Mouse (Mus musculus) myocyte (in vitro differentiated cells): ENCODE data around the gene Sult1d1.

Experiments used
- CEBPB ChIP-seq: IDR thresholded peaks from 2 replicates; pipeline ENCODE4 v1.6.1; 2011; ENCODE audit warnings: mild to moderate bottlenecking, moderate library complexity; ENCODE audit not compliant: poor library complexity, insufficient read depth, severe bottlenecking
- E2F4 ChIP-seq: IDR thresholded peaks from one replicate; pipeline ENCODE4 v1.6.1; 2011; ENCODE audit warnings: mild to moderate bottlenecking, control low read depth, moderate library complexity; ENCODE audit not compliant: insufficient read depth
- MYOD1 ChIP-seq, 3 experiments: IDR thresholded peaks; one replicate each; pipeline ENCODE4 v1.6.1; 2011; ENCODE audit warnings: control low read depth in 2 of 3, low read depth in 2 of 3, mild to moderate bottlenecking in 2 of 3, moderate library complexity in 1 of 3; ENCODE audit not compliant: insufficient read length in 2 of 3, control insufficient read depth in 1 of 3
- POLR2A ChIP-seq: IDR thresholded peaks from one replicate; pipeline ENCODE4 v1.6.1; 2011; ENCODE audit warnings: low read depth, mild to moderate bottlenecking, control low read depth, moderate library complexity; ENCODE audit not compliant: insufficient read length
- USF1 ChIP-seq: IDR thresholded peaks from one replicate; pipeline ENCODE4 v1.6.1; 2011; ENCODE audit warnings: low read depth, mild to moderate bottlenecking, control low read depth, moderate library complexity

DNA sequence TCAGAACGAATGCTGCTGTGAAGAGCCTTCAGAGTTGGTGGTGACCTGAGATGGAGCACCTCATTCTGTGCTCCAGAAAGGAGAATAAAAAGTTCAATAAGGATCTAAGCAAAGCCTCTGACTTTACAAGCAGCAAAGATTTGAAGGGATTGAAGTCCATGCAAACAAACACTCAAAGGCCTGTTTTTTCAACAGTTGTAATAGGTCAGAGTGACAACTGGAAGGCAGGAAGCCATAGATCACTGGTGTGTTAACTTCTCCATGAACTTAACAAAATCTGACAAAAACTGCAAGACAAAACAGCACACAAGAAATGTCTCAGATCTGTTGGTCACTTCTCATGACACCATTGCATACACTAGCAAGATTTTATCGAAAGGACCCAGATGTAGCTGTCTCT is 30.7 kb downstream of the Sult1d1 start, which contains the start of gene Sult1b1:
- TF ChIP-seq POLR2A (no peak), E2F4 (no peak), CEBPB (no peak), MYOD1 (IDR thresholded peaks at IDR 0.05; ENCODE audit: control insufficient read depth in 1 of 3, insufficient read length in 2 of 3, low read depth in 2 of 3) (no peak), USF1 (no peak)
